Mouse (Mus musculus) 3T3-L1 (cell line): ENCODE measurements around the gene Samd4.
"Not testable (repeated sequence)": the region's sequence is repeated elsewhere in the genome, so short reads cannot be mapped to it uniquely, and the experiment has no call there.

Experiments
- DNase-seq: peaks from one replicate; pipeline ENCODE4 v3.0.0-alpha.2; 2015; ENCODE audit warnings: low read depth, low spot score

Samd4 gene

GRCm38 (mm10) chr14:47105174-47105557 lies 222.5 kb downstream of the Samd4 start:
- DNase-seq, result no peak

DNA sequence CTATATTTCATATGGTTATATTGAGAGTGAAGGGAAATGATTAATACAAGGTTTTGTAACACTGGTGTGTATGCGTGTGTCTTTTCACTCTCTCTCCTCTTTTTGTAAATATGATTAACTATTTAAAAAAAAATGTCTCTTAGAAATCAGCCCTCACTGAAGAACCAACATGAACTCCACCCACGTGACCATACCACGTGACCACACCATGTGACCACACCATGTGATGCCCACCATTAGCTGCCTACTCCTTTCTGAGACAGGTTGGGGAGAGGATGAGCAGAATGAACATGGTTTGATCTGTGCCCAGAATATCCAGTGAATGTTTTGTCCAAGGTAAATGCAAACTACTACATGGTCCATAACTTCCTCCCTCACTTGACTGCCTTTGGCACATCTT lies 223.1 kb downstream of the Samd4 start:
- DNase-seq, result no peak

DNA sequence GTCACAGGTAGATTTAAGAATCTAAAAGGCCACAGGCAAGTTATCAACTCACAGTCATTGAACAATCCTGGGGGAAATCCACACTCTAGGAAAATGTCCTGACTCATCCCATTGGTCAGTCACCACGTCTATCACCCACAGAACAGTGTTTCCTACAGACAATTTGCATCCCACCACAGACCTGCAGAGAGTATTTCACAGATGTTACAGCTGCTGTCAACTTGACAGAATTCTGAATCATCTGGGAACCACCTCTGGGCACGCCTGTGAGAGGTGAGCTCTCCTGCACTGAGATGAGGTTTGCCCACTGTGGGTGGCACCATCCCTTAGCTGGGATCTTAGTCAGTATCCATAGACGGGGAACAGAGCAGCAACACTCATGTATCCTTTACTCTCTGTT lies 224.8 kb downstream of the Samd4 start:
- peak; percentile 8 for DNase-seq

- DNase-seq, result not testable (repeated sequence)
These were observed 227.7 kb downstream of the Samd4 start for GRCm38 (mm10) chr14:47110391-47110790.

DNA sequence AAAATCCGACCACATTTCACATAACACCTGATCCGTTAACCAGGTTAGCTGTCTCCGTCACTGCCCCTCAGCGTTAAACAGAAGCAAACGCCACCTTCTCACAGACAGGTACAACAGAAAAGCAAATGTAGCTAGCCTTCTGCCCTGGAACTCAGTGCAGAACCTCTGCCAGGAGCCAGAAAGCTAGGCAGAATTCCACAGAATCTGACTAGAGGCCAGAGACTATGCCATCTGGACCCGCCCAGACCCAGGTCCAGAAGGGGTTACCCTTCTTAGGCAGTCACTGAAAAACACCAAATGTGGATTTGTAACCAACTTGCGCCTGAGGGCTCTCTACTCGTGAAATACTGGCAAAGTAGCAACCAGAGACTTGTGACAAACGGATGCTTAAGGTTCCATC lies 228.7 kb downstream of the Samd4 start:
- no peak for DNase-seq

DNA sequence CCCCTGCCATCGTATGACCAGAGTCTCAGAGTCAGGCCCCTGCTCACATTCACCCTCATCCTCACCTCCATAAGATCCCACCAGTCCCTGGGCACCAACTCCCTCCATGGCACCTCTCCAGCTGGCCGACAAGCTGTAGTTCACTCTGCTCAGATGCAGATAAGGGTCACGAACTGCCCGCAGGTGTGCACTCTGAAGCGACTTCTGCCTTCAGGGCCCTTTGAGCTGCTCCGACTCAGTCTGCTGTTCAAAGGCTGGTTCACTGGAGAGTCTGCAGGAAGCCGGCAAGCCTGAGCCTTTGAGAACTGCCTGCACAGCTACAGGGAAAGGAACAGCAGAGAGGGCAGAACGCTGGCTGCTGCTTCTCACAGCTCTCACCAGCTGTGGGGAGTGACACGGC lies 232.5 kb downstream of the Samd4 start:
- no peak for DNase-seq

DNA sequence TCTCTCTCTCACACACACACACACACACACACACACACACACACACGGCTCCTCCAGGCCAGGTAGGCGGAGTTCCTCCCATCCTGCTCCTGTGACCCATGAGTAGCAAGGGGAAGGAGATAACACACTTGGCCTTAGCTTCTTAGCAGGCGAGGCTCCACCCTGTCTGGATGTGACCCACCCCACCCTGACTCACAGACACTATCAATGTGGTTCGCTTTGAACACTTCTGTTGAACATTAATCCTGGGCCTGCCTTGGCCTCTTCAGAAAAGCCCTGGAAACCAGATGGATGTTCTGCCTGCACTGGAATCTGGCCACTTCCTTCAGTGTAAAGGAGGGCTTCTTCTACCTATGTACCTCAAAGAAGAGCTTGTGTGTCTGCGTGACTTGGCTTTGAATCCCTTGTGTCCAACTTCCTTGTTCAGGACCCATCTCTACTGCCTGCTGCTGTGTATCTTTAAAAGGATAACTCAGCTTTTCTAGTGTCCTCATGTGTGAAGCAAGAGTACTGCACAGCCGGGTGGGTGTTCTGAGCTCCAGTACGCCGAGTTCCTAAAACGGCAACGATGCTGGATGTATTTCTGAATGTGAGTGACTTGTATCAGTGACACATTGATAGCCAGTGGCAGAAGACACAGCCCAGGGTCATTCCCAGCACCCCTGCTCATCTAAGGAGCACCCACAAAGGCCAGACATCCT lies 233.6 kb downstream of the Samd4 start:
- DNase-seq, result no peak

DNA sequence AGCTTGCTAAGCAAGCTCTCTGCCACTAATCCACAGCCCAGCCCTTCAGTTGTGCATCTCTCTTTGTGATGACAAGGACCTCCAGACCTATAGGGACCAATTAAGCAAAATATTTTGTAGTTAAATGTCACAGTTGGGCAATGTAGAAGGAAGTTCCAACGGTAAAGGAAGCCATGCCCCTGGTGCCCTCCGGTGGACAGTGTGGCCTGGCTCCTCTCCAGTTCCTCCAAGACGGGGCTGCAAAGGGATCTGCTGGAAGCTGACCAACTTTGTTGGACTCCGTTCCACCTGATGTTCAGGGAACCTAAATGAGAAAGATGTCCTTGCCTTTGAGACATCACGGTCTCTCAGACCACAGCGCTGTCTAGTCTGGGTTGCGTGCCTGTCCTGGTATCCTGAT lies 234.9 kb downstream of the Samd4 start:
- DNase-seq, result peak; percentile 3

- DNase-seq, result no peak
These were observed 245.3 kb downstream of the Samd4 start for GRCm38 (mm10) chr14:47127987-47128386.

GRCm38 (mm10) chr14:47133948-47134347 lies 251.3 kb downstream of the Samd4 start:
- DNase-seq, result peak; percentile 23

DNA sequence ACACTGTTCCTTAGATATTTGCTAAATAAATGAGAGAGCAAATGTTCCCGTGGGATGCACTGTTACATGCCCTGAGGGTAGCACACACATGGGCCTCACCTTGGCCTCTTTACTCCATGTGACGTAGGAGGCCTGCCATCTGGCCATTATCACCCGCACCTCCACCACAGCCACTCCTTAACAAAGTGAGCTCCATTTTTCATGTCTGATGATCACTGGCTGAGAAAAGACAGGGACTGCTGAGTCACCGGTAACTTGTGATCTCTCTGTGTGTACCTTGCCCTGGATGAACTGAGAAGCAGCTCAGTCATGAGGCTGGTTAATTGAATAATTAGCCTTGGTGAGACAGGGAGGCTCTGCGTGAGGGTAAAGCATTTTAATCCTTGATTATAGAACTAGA lies 254.0 kb downstream of the Samd4 start:
- no peak for DNase-seq

- no peak for DNase-seq
These were observed 256.2 kb downstream of the Samd4 start for GRCm38 (mm10) chr14:47138853-47139252.

- no peak for DNase-seq
These were observed 261.7 kb downstream of the Samd4 start for GRCm38 (mm10) chr14:47144326-47144725.

DNA sequence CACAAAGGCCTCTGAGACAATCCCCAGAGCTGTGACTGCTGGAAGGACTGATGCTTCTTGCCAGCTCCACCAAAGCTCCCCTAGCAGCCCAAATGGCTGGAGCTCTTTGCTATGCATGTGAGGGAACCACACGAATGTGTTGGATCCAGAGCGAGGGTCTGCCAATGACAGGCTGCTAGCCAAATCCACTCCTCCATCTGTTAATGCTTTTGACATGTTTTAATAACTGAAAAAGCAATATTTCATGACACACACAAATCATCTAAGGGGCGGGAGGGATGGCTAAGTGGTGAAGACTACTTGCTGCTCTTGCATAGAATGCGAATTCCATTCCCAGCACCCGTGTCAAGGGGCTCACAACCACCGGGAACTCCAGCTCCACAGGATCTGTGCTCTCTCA lies 268.7 kb downstream of the Samd4 start:
- no peak for DNase-seq

GRCm38 (mm10) chr14:47154303-47154702 lies 271.6 kb downstream of the Samd4 start:
- no peak for DNase-seq
